Comparison of ENCODE assay signal across 19 mouse cellular contexts in the genomic region with DNA sequence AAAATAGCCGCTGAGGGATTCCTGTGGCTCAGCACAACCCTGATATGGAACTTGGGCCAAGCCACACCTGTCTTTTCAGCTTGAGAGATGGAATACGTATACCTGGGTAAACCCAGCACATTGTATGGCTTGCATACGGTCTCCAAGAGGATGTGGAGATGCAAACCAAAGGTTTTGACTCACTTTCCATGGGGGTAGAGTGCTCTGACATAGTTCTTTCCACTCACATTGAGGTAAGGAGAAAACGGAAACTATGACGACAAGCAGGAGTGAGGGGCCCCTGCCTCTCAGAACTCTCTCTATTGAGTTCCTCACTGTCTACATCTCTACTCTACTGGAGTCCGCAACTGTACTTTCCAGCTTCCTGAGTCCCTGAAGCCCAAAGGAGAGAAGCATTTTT.
"Had no signal": no experiment of that assay in that cellular context is flagged by ENCODE, and none has a peak within 500 bp of the region (broad histone marks: within the 10 kb centered on the region; RNA-seq: fewer than 3 reads in every experiment).

No protein-coding gene starts in this region.

- H3K27ac ChIP-seq: midbrain, embryonic 10.5 days; midbrain, embryonic 12.5 days; neural tube, embryonic 13.5 days; neural tube, embryonic 15.5 days; stomach, embryonic 15.5 days; stomach, postnatal 0 days had no signal

- H3K4me1 ChIP-seq: midbrain, embryonic 10.5 days; midbrain, embryonic 12.5 days; neural tube, embryonic 13.5 days; neural tube, embryonic 15.5 days; stomach, embryonic 15.5 days had no signal

- ATAC-seq: midbrain, embryonic 16.5 days had no signal

- H3K9ac ChIP-seq: lung, embryonic 14.5 days; midbrain, embryonic 12.5 days; neural tube, embryonic 13.5 days; neural tube, embryonic 15.5 days; stomach, embryonic 15.5 days had no signal

- DNase-seq: lung, adult 18-20 months; lung, embryonic 14.5 days; lung, postnatal 10 days; lung, postnatal 4 days; midbrain, embryonic 14.5 days; retina, postnatal 1 day; right cerebral cortex, adult 18-20 months; right cerebral cortex, postnatal 14 days; thymus, adult 2 months; thymus, postnatal 14 days; thymus, postnatal 36 days had no signal

- H3K36me3 ChIP-seq: midbrain, embryonic 10.5 days; midbrain, embryonic 12.5 days; neural tube, embryonic 13.5 days; neural tube, embryonic 15.5 days; stomach, embryonic 15.5 days had no signal

- H3K27me3 ChIP-seq: neural tube, embryonic 13.5 days; neural tube, embryonic 15.5 days; stomach, embryonic 15.5 days had no signal

- H3K9me3 ChIP-seq: midbrain, embryonic 10.5 days; midbrain, embryonic 12.5 days; neural tube, embryonic 13.5 days; neural tube, embryonic 15.5 days; stomach, embryonic 15.5 days had no signal

- H3K4me3 ChIP-seq: midbrain, embryonic 10.5 days; midbrain, embryonic 12.5 days; myocyte; neural tube, embryonic 13.5 days; neural tube, embryonic 15.5 days; stomach, embryonic 15.5 days had no signal

- H3K4me2 ChIP-seq: lung, embryonic 14.5 days; midbrain, embryonic 12.5 days; neural tube, embryonic 13.5 days; neural tube, embryonic 15.5 days; stomach, embryonic 15.5 days had no signal
